Mouse (Mus musculus): ENCODE measurements around the gene Sertad3. TPM values are rescaled to one million over a fixed set of nuclear protein-coding genes. Genes with fewer than 3 reads are reported as not detected.

Gene Sertad3
- polyA plus RNA-seq, 1 experiment: 11.8 TPM

- H3K27ac ChIP-seq (ENCODE audit: insufficient read depth, low read length): peak overlapping the region; percentile 96
- H3K36me3 ChIP-seq (ENCODE audit: control insufficient read depth, insufficient read depth, low read length, poor library complexity, severe bottlenecking): no peaks in the 10 kb centered on the region
- peaks cover 13% of the 10 kb centered on the region for H3K4me1 ChIP-seq (ENCODE audit: control insufficient read depth, insufficient read depth, low read length)
- H3K9ac ChIP-seq (ENCODE audit: low read depth, poor library complexity, severe bottlenecking): peak overlapping the region; percentile 10
- H3K27me3 ChIP-seq (ENCODE audit: control insufficient read depth, insufficient read depth, low read length, poor library complexity, severe bottlenecking): no peaks in the 10 kb centered on the region
- H3K9me3 ChIP-seq (replicated peaks; ENCODE audit: control insufficient read depth, insufficient read depth, low read length, poor library complexity, severe bottlenecking): no peaks in the 10 kb centered on the region
- TF ChIP-seq POLR2A (IDR thresholded peaks at IDR 0.05; ENCODE audit: insufficient read depth, low read length) (peak; percentile 9), EP300 (IDR thresholded peaks at IDR 0.05; ENCODE audit: insufficient read depth, low read depth, low read length) (0 out of 2 replicates have a peak, but pooled peaks have one; percentile 47), CTCF (IDR thresholded peaks at IDR 0.05; ENCODE audit: low read depth, low read length) (peak; percentile 65)
- H3K4me3 ChIP-seq (ENCODE audit: low read depth, low read length): no peak overlapping the region
Observed at GRCm38 (mm10) chr7:27520104-27520503, 46.5 kb downstream of the Sertad3 start.

- Histone ChIP-seq H3K36me3 (ENCODE audit: control insufficient read depth, insufficient read depth, low read length, poor library complexity, severe bottlenecking) (no peaks in the 10 kb centered on the region), H3K27ac (ENCODE audit: insufficient read depth, low read length) (peak overlapping the region; percentile 96), H3K9ac (ENCODE audit: low read depth, poor library complexity, severe bottlenecking) (peak overlapping the region; percentile 10), H3K4me1 (ENCODE audit: control insufficient read depth, insufficient read depth, low read length) (peaks cover 13% of the 10 kb centered on the region), H3K27me3 (ENCODE audit: control insufficient read depth, insufficient read depth, low read length, poor library complexity, severe bottlenecking) (no peaks in the 10 kb centered on the region), H3K4me3 (ENCODE audit: low read depth, low read length) (peak overlapping the region; percentile 38), H3K9me3 (replicated peaks; ENCODE audit: control insufficient read depth, insufficient read depth, low read length, poor library complexity, severe bottlenecking) (no peaks in the 10 kb centered on the region)
- TF ChIP-seq POLR2A (IDR thresholded peaks at IDR 0.05; ENCODE audit: insufficient read depth, low read length) (no peak), EP300 (IDR thresholded peaks at IDR 0.05; ENCODE audit: insufficient read depth, low read depth, low read length) (peak; percentile 76), CTCF (IDR thresholded peaks at IDR 0.05; ENCODE audit: low read depth, low read length) (no peak)
Observed at GRCm38 (mm10) chr7:27520599-27520998, 47.0 kb downstream of the Sertad3 start.

- peak within 1 kb of the TSS; percentile 13; the same call in 1 of the 2 replicates for H3K27ac ChIP-seq (ENCODE audit: insufficient read depth, low read length)
Observed at GRCm38 (mm10) chr7:27522967-27523366, 49.4 kb downstream of the Sertad3 start, which contains the start of gene Hipk4. Hipk4 (plus strand) TSS chr7:27523267.

GRCm38 (mm10) chr7:27523805-27524204 lies 50.2 kb downstream of the Sertad3 start:
- Histone ChIP-seq H3K9me3 (replicated peaks; ENCODE audit: control insufficient read depth, insufficient read depth, low read length, poor library complexity, severe bottlenecking) (no peaks in the 10 kb centered on the region), H3K4me3 (ENCODE audit: low read depth, low read length) (no peak overlapping the region), H3K36me3 (ENCODE audit: control insufficient read depth, insufficient read depth, low read length, poor library complexity, severe bottlenecking) (no peaks in the 10 kb centered on the region), H3K27me3 (ENCODE audit: control insufficient read depth, insufficient read depth, low read length, poor library complexity, severe bottlenecking) (no peaks in the 10 kb centered on the region), H3K4me1 (ENCODE audit: control insufficient read depth, insufficient read depth, low read length) (peaks cover 13% of the 10 kb centered on the region), H3K9ac (ENCODE audit: low read depth, poor library complexity, severe bottlenecking) (no peak overlapping the region), H3K27ac (ENCODE audit: insufficient read depth, low read length) (no peak overlapping the region)
- no peak for TF ChIP-seq CTCF (IDR thresholded peaks at IDR 0.05; ENCODE audit: low read depth, low read length)
- TF ChIP-seq EP300 (IDR thresholded peaks at IDR 0.05; ENCODE audit: insufficient read depth, low read depth, low read length): no peak
- TF ChIP-seq POLR2A (IDR thresholded peaks at IDR 0.05; ENCODE audit: insufficient read depth, low read length): no peak

More at GRCm38 (mm10) chr7:27522967-27523366, 49.4 kb downstream of the Sertad3 start, which contains the start of gene Hipk4:
- no peak for TF ChIP-seq POLR2A (IDR thresholded peaks at IDR 0.05; ENCODE audit: insufficient read depth, low read length)
- no peak for TF ChIP-seq CTCF (IDR thresholded peaks at IDR 0.05; ENCODE audit: low read depth, low read length)
- TF ChIP-seq EP300 (IDR thresholded peaks at IDR 0.05; ENCODE audit: insufficient read depth, low read depth, low read length): 0 out of 2 replicates have a peak, but pooled peaks have one; percentile 48
- Histone ChIP-seq H3K9ac (ENCODE audit: low read depth, poor library complexity, severe bottlenecking) (no peak within 1 kb of the TSS), H3K4me3 (ENCODE audit: low read depth, low read length) (no peak within 1 kb of the TSS), H3K4me1 (ENCODE audit: control insufficient read depth, insufficient read depth, low read length) (peaks cover 13% of the 10 kb centered on the region), H3K9me3 (replicated peaks; ENCODE audit: control insufficient read depth, insufficient read depth, low read length, poor library complexity, severe bottlenecking) (no peaks in the 10 kb centered on the region), H3K27me3 (ENCODE audit: control insufficient read depth, insufficient read depth, low read length, poor library complexity, severe bottlenecking) (no peaks in the 10 kb centered on the region), H3K36me3 (ENCODE audit: control insufficient read depth, insufficient read depth, low read length, poor library complexity, severe bottlenecking) (no peaks in the 10 kb centered on the region)

- peak; percentile 90 for TF ChIP-seq CTCF (IDR thresholded peaks at IDR 0.05; ENCODE audit: low read depth, low read length)
- TF ChIP-seq POLR2A (IDR thresholded peaks at IDR 0.05; ENCODE audit: insufficient read depth, low read length): no peak
- TF ChIP-seq EP300 (IDR thresholded peaks at IDR 0.05; ENCODE audit: insufficient read depth, low read depth, low read length): no peak
- H3K27ac ChIP-seq (ENCODE audit: insufficient read depth, low read length): no peak overlapping the region
Observed at GRCm38 (mm10) chr7:27526039-27526827, 52.7 kb downstream of the Sertad3 start.

More at GRCm38 (mm10) chr7:27526039-27526827, 52.7 kb downstream of the Sertad3 start:
- H3K27me3 ChIP-seq (ENCODE audit: control insufficient read depth, insufficient read depth, low read length, poor library complexity, severe bottlenecking): no peaks in the 10 kb centered on the region
- H3K4me3 ChIP-seq (ENCODE audit: low read depth, low read length): no peak overlapping the region
- H3K4me1 ChIP-seq (ENCODE audit: control insufficient read depth, insufficient read depth, low read length): peaks cover 11% of the 10 kb centered on the region
- H3K9me3 ChIP-seq (replicated peaks; ENCODE audit: control insufficient read depth, insufficient read depth, low read length, poor library complexity, severe bottlenecking): no peaks in the 10 kb centered on the region
- no peak overlapping the region for H3K9ac ChIP-seq (ENCODE audit: low read depth, poor library complexity, severe bottlenecking)
- H3K36me3 ChIP-seq (ENCODE audit: control insufficient read depth, insufficient read depth, low read length, poor library complexity, severe bottlenecking): no peaks in the 10 kb centered on the region

Other genes with a start within 250 kb of the Sertad3 start
- 10.7 and 11.3 TPM in 2 replicates for gene Itpkc, start 245.1 kb upstream of the Sertad3 start, polyA plus RNA-seq (2011; ENCODE audit: insufficient read depth, insufficient read length, low read depth, missing spikeins)
- gene Coq8b, start 240.7 kb upstream of the Sertad3 start, polyA plus RNA-seq (2011; ENCODE audit: insufficient read depth, insufficient read length, low read depth, missing spikeins): 7.8 and 10.9 TPM in 2 replicates
- 32.9 and 38.5 TPM in 2 replicates for gene Numbl, start 215.3 kb upstream of the Sertad3 start, polyA plus RNA-seq (2011; ENCODE audit: insufficient read depth, insufficient read length, low read depth, missing spikeins)
- gene Ltbp4, start 136.1 kb upstream of the Sertad3 start, polyA plus RNA-seq (2011; ENCODE audit: insufficient read depth, insufficient read length, low read depth, missing spikeins): 66.8 and 72.5 TPM in 2 replicates
- 43.6 and 44.5 TPM in 2 replicates for gene Shkbp1, start 117.7 kb upstream of the Sertad3 start, polyA plus RNA-seq (2011; ENCODE audit: insufficient read depth, insufficient read length, low read depth, missing spikeins)
- gene Gm20479, start 116.3 kb upstream of the Sertad3 start, polyA plus RNA-seq (2011; ENCODE audit: insufficient read depth, insufficient read length, low read depth, missing spikeins): 15.8 and 17.1 TPM in 2 replicates
- gene Sptbn4, start 26.1 kb upstream of the Sertad3 start, polyA plus RNA-seq (2011; ENCODE audit: insufficient read depth, insufficient read length, low read depth, missing spikeins): 6.0 and 7.3 TPM in 2 replicates
- 44.1 and 44.3 TPM in 2 replicates for gene Blvrb, start 25.8 kb upstream of the Sertad3 start, polyA plus RNA-seq (2011; ENCODE audit: insufficient read depth, insufficient read length, low read depth, missing spikeins)
- gene Sertad1, start 13.1 kb downstream of the Sertad3 start, polyA plus RNA-seq (2011; ENCODE audit: insufficient read depth, insufficient read length, low read depth, missing spikeins): 8.0 and 8.9 TPM in 2 replicates
- 4.2 and 5.7 TPM in 2 replicates for gene Prx, start 25.6 kb downstream of the Sertad3 start, polyA plus RNA-seq (2011; ENCODE audit: insufficient read depth, insufficient read length, low read depth, missing spikeins)
- 1.4 and 1.5 TPM in 2 replicates for gene Hipk4, start 49.5 kb downstream of the Sertad3 start, polyA plus RNA-seq (2011; ENCODE audit: insufficient read depth, insufficient read length, low read depth, missing spikeins)
- gene Pld3, start 79.5 kb downstream of the Sertad3 start, polyA plus RNA-seq (2011; ENCODE audit: insufficient read depth, insufficient read length, low read depth, missing spikeins): 50.8 and 72.8 TPM in 2 replicates
- gene 2310022A10Rik, start 79.5 kb downstream of the Sertad3 start, polyA plus RNA-seq (2011; ENCODE audit: insufficient read depth, insufficient read length, low read depth, missing spikeins): 36.1 and 36.7 TPM in 2 replicates
- 38.7 and 39.8 TPM in 2 replicates for gene Akt2, start 117.8 kb downstream of the Sertad3 start, polyA plus RNA-seq (2011; ENCODE audit: insufficient read depth, insufficient read length, low read depth, missing spikeins)
- gene Ttc9b, start 180.1 kb downstream of the Sertad3 start, polyA plus RNA-seq (2011; ENCODE audit: insufficient read depth, insufficient read length, low read depth, missing spikeins): 0.65 TPM in 1 of 2 replicates, not detected in the other
- 13.5 and 16.5 TPM in 2 replicates for gene Map3k10, start 200.8 kb downstream of the Sertad3 start, polyA plus RNA-seq (2011; ENCODE audit: insufficient read depth, insufficient read length, low read depth, missing spikeins)
- gene Zfp607b, start 215.6 kb downstream of the Sertad3 start, polyA plus RNA-seq (2011; ENCODE audit: insufficient read depth, insufficient read length, low read depth, missing spikeins): 1.6 and 1.8 TPM in 2 replicates

All from ES-Bruce4 (cell line).